Mouse (Mus musculus) midbrain, embryonic 11.5 days (tissue): ENCODE measurements around the gene Naa60. TPM values are rescaled to one million over a fixed set of nuclear protein-coding genes. Genes with fewer than 3 reads are reported as not detected.

Experiments used
- ATAC-seq: fragments of 200-750 bp; cut with Nextera tagmentation; 2 replicates; pipeline ENCODE4 v1.8.0; 2017; ENCODE audit warnings: moderate TSS enrichment, moderate library complexity; ENCODE audit not compliant: low FRiP score
- DNase-seq: peaks from one replicate; pipeline ENCODE4 v3.0.0; 2015; ENCODE audit warnings: low spot score; ENCODE audit errors: missing footprints
- H3K27ac ChIP-seq: fragments of 300-500 bp; sonication (generic); 2 replicates; pipeline ENCODE4 v1.5.1; 2014; ENCODE audit warnings: low read depth, low read length
- H3K27me3 ChIP-seq: fragments of 300-500 bp; sonication (generic); 2 replicates; pipeline ENCODE4 v1.6.1; 2014; ENCODE audit warnings: mild to moderate bottlenecking, low read length, moderate library complexity, mixed read lengths; ENCODE audit not compliant: control insufficient read depth, insufficient read depth
- H3K36me3 ChIP-seq: fragments of 300-500 bp; sonication (generic); 2 replicates; pipeline ENCODE4 v1.6.1; 2014; ENCODE audit warnings: mild to moderate bottlenecking, low read length, moderate library complexity, mixed read lengths; ENCODE audit not compliant: control insufficient read depth, insufficient read depth
- H3K4me1 ChIP-seq: fragments of 300-500 bp; sonication (generic); 2 replicates; pipeline ENCODE4 v1.6.1; 2014; ENCODE audit warnings: low read length; ENCODE audit not compliant: control insufficient read depth, insufficient read depth
- H3K4me2 ChIP-seq: fragments of 300-500 bp; sonication (generic); 2 replicates; pipeline ENCODE4 v1.6.1; 2014; ENCODE audit warnings: mild to moderate bottlenecking, moderate library complexity
- H3K4me3 ChIP-seq: fragments of 300-500 bp; sonication (generic); 2 replicates; pipeline ENCODE4 v1.5.1; 2014; ENCODE audit warnings: low read depth, low read length
- H3K9ac ChIP-seq: fragments of 300-500 bp; sonication (generic); 2 replicates; pipeline ENCODE4 v1.6.1; 2014; ENCODE audit warnings: low read length
- H3K9me3 ChIP-seq: fragments of 300-500 bp; sonication (generic); 2 replicates; pipeline ENCODE4 v1.6.1; 2016; ENCODE audit warnings: low read length; ENCODE audit not compliant: control insufficient read depth
- WGBS: fragments of 180-500 bp; shearing (Covaris S2); extraction: QIAGEN DNeasy Blood & Tissue Kit; methylation state at CpG from one replicate; pipeline ENCODE4 v1.1.7; 2014; 5-methylcytosine and 5-hydroxymethylcytosine counted together
- polyA plus RNA-seq: library from polyadenylated mRNA; unstranded; fragments of >200 nt; fragmentation: Nextera tagmentation; extraction: Ambion mirVana; gene quantifications from 2 replicates; pipeline ENCODE4 v1.2.1, GENCODE M21; 2014

Naa60 gene
- polyA plus RNA-seq, 1 experiment from 2014 or later: 64.0 TPM

- peak; percentile 61 for DNase-seq
- no peak for ATAC-seq
- H3K36me3 ChIP-seq: no peaks in the 10 kb centered on the region
- no peak overlapping the region for H3K9ac ChIP-seq
- WGBS: 93% methylated on average over 4 of the region's 4 CpGs
- no peak overlapping the region for H3K27ac ChIP-seq
- no peak overlapping the region for H3K4me3 ChIP-seq
- H3K4me2 ChIP-seq: no peak overlapping the region
- H3K27me3 ChIP-seq: no peaks in the 10 kb centered on the region
- peaks cover 9% of the 10 kb centered on the region for H3K4me1 ChIP-seq
- no peaks in the 10 kb centered on the region for H3K9me3 ChIP-seq
Measured at GRCm38 (mm10) chr16:3876346-3876745, 4.2 kb downstream of the Naa60 start.

DNA sequence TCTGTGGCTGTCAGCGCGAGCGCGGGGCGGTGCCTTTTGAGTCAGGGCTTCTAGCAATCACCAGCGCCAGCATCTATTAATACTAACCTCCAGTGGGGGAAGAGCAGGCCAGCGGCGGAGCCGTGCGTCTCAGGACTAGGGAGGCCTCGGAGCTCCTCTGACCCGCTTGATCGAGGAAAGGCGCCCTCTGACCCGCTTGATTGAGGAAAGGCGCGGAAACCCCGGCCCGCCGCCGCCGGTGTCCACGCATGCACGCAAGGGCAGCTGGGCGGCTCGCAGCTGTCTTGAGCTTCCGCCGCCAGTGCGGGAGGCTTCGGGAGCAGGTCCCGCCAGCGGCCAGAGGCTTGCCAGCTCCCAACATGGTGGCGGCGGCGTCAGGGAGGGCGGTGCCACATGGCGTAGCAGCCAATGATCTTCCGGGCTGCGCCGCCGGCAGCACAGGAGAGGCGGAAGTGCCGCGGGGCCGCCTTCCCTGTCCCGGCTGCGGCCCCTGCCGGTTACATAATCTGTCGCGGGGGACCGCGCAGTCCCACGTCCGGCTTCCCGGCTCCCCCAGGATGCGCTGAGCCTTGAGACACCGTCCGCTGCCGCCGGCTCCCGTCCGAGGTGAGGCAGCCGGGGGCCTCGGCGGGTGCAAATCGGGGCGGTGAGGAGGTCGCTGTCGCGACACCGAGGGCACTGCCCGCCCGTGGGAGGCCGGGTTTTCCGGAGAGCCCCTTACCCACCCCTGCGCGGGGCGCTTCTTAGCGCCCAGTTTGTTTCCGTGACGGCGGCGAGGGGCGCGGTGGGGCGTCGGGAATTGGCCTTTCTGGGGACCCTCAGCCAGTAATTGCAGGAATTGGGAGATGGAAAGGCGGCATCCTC is 12.3 kb downstream of the Naa60 start, which contains the start of the genes Zfp597 and Gm20695:
TSS of gene Zfp597 (minus strand) at position 361 of the 864 bp plus-strand sequence.
TSS of gene Gm20695 (plus strand) at position 448 of the 864 bp plus-strand sequence.
- peak within 1 kb of the TSS; percentile 94 for H3K9ac ChIP-seq
- H3K4me3 ChIP-seq: peak within 1 kb of the TSS; percentile 82
- no peaks in the 10 kb centered on the region for H3K9me3 ChIP-seq
- DNase-seq: peak; percentile 99
- H3K27me3 ChIP-seq: no peaks in the 10 kb centered on the region
- under 1% methylated on average over 85 of the region's 88 CpGs for WGBS
- H3K36me3 ChIP-seq: no peaks in the 10 kb centered on the region
- peak within 1 kb of the TSS; percentile 72 for H3K4me2 ChIP-seq
- peak within 1 kb of the TSS; percentile 89 for H3K27ac ChIP-seq
- H3K4me1 ChIP-seq: peaks cover 9% of the 10 kb centered on the region
- ATAC-seq: peak; percentile 99

DNA sequence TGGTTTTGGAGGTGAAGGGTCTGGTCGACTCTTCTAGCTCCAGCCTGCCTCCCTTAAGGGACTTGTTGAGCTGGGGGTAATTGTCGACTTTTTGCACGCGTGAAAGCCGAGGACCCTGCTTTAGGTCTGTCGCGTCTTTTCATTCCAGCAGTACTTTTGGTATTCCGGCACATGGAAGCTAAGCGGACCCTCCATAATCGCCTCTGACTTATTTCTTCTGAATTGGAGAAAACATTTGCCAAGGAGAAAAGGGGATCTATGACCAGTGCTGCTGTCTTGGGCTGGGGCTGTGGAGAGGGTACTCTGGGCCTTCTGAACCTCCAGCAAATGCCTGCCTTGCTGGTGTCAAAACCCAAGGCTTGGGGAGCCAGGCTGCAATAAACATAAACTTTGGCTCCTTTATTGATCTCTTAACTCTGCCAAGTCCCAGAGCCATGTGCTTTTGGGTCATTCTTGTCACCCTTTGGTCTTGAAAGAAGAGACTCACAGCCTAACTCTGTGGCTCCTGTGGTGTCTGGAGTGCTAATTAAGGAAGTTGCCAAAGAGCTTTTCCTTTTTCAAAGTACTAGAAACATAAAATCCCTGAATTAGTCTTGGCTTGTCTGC is 13.0 kb downstream of the Naa60 start:
- H3K4me2 ChIP-seq: peak overlapping the region; percentile 72
- no peaks in the 10 kb centered on the region for H3K27me3 ChIP-seq
- H3K4me3 ChIP-seq: peak overlapping the region; percentile 82
- H3K27ac ChIP-seq: peak overlapping the region; percentile 73; the same call in 1 of the 2 replicates
- H3K4me1 ChIP-seq: peaks cover 9% of the 10 kb centered on the region
- peak overlapping the region; percentile 94 for H3K9ac ChIP-seq
- H3K36me3 ChIP-seq: no peaks in the 10 kb centered on the region
- H3K9me3 ChIP-seq: no peaks in the 10 kb centered on the region
- ATAC-seq (peak; percentile 8), DNase-seq (no peak)
- 3% methylated on average over 10 of the region's 10 CpGs for whole genome bisulfite sequencing

DNA sequence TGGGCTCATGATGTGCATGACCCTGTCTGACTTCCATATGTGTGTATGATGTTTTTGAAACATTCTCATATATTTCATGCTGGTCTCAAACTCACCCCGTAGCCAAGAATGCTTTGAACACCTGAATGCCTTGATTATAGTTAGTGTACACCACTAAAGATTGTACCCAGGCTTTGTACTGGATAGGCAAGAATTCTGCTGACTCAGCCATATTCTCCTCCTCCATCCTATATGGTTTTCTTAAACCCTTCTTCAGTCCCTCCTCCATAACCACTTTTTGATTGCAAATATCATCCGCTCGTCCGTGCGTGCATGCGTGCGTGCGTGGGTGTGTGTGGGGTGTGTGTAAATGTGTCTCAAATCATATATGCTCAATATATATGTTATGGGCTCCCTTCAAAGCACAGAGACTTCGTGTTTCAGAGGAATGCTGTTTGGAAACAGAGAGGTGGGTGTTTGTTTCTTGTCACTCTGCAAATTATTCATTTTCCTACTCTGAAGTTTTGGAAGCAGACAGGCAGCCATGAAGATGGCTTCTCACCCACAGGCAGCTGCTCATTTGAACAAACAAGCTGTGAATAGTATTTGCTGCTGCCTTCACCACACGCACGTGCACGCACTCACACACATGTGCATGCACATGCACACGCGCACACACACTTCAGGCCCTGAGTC is 19.6 kb downstream of the Naa60 start:
- WGBS: 95% methylated on average over 14 of the region's 14 CpGs
- DNase-seq: peak; percentile 37
- H3K4me3 ChIP-seq: no peak overlapping the region
- H3K27me3 ChIP-seq: no peaks in the 10 kb centered on the region
- ATAC-seq: no peak
- H3K36me3 ChIP-seq: no peaks in the 10 kb centered on the region; the same call in 1 of the 2 replicates
- H3K27ac ChIP-seq: no peak overlapping the region
- no peak overlapping the region for H3K4me2 ChIP-seq
- H3K9ac ChIP-seq: no peak overlapping the region
- H3K4me1 ChIP-seq: no peaks in the 10 kb centered on the region
- H3K9me3 ChIP-seq: no peaks in the 10 kb centered on the region

GRCm38 (mm10) chr16:3893739-3894138 is 21.6 kb downstream of the Naa60 start:
- DNase-seq: no peak
- Histone ChIP-seq H3K36me3 (no peaks in the 10 kb centered on the region; the same call in 1 of the 2 replicates), H3K27ac (no peak overlapping the region), H3K9me3 (no peaks in the 10 kb centered on the region), H3K27me3 (no peaks in the 10 kb centered on the region), H3K9ac (no peak overlapping the region), H3K4me3 (no peak overlapping the region), H3K4me1 (no peaks in the 10 kb centered on the region), H3K4me2 (no peak overlapping the region)
- no peak for ATAC-seq
- WGBS: 78% methylated on average over 3 of the region's 3 CpGs

DNA sequence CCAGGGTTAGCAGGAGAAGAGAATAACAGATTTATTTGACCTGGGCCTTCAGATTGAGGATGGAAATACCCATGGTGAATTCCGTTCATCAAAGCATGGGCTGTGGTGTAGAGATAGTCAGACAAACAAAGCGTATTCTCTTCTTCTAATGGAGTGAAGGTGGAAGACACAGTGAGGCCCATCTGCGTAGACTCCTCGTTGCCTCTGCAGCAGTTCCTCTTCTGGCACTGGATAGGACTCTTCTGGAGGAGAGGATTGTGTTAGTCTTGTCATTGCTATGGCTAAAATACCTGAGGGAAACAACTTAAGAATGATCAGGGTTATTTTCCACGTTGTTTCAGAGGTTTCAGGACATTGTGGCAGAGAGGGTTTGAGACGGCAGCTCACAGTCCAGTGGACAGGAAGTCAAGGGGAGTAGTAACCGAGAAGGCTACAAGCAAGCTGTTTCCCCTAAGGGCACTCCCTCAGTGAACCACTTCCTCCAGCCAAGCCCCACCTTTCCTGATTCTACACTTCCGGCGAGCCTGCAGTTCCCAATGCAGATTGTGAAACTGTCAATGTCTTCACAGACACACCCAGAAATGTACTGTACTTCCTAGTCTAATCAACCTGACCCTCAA is 23.1 kb downstream of the Naa60 start:
- no peaks in the 10 kb centered on the region for H3K27me3 ChIP-seq
- ATAC-seq (no peak), DNase-seq (no peak)
- H3K4me1 ChIP-seq: no peaks in the 10 kb centered on the region
- no peak overlapping the region for H3K27ac ChIP-seq
- H3K36me3 ChIP-seq: peaks cover 4% of the 10 kb centered on the region; the same call in 1 of the 2 replicates
- no peak overlapping the region for H3K4me3 ChIP-seq
- WGBS: 83% methylated on average over 9 of the region's 9 CpGs
- no peak overlapping the region for H3K4me2 ChIP-seq
- H3K9me3 ChIP-seq: no peaks in the 10 kb centered on the region
- H3K9ac ChIP-seq: no peak overlapping the region

GRCm38 (mm10) chr16:3896046-3896445 is 23.9 kb downstream of the Naa60 start:
- WGBS: 90% methylated on average over 6 of the region's 6 CpGs
- H3K27me3 ChIP-seq: no peaks in the 10 kb centered on the region
- no peak overlapping the region for H3K9ac ChIP-seq
- ATAC-seq (no peak), DNase-seq (no peak)
- H3K4me3 ChIP-seq: no peak overlapping the region
- no peaks in the 10 kb centered on the region for H3K9me3 ChIP-seq
- H3K36me3 ChIP-seq: peaks cover 4% of the 10 kb centered on the region; the same call in 1 of the 2 replicates
- no peak overlapping the region for H3K4me2 ChIP-seq
- no peak overlapping the region for H3K27ac ChIP-seq
- no peaks in the 10 kb centered on the region for H3K4me1 ChIP-seq

DNA sequence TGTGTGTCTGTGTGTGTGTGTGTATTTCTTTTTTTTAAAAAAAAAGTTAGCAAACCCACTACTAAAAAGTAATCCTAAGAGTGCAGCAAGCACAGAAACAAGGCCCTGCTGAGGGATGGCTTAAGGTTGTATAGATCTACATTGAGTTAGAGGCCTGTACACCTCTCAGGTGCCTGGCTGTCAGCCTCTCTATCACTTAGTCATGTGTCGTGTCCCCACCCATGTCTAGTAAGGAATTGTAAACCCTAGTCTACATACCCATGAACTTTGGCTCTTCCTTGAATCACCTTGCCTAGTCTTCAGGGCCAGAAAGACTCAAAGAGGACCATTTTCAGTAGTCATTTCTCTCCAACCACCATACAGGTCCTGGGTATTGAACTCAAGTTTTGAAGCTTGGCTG is 24.4 kb downstream of the Naa60 start:
- no peaks in the 10 kb centered on the region for H3K4me1 ChIP-seq
- H3K27ac ChIP-seq: no peak overlapping the region
- no peak for DNase-seq
- no peak for ATAC-seq
- peaks cover 4% of the 10 kb centered on the region; the same call in 1 of the 2 replicates for H3K36me3 ChIP-seq
- no peak overlapping the region for H3K4me3 ChIP-seq
- H3K4me2 ChIP-seq: no peak overlapping the region
- WGBS: 82% methylated on average over 1 of the region's 1 CpGs
- H3K27me3 ChIP-seq: no peaks in the 10 kb centered on the region
- H3K9ac ChIP-seq: no peak overlapping the region
- H3K9me3 ChIP-seq: no peaks in the 10 kb centered on the region
